Mouse (Mus musculus) midbrain, postnatal 0 days (tissue): ENCODE data around the gene Filip1l. TPM values are rescaled to one million over a fixed set of nuclear protein-coding genes. Genes with fewer than 3 reads are reported as not detected.

Source experiments
- ATAC-seq: fragments of 200-750 bp; cut with Nextera tagmentation; 2 replicates; pipeline ENCODE4 v1.8.0; 2017; ENCODE audit warnings: moderate number of reproducible peaks, mild to moderate bottlenecking, moderate TSS enrichment, moderate library complexity; ENCODE audit not compliant: low FRiP score
- DNase-seq: peaks from one replicate; pipeline ENCODE4 v3.0.0-alpha.2; 2015; ENCODE audit warnings: low spot score
- H3K27ac ChIP-seq: fragments of 300-500 bp; sonication (generic); 2 replicates; pipeline ENCODE4 v1.5.1; 2014; ENCODE audit warnings: low read depth, mild to moderate bottlenecking, low read length, mixed read lengths
- H3K27me3 ChIP-seq: fragments of 300-500 bp; sonication (generic); 2 replicates; pipeline ENCODE4 v1.6.1; 2014; ENCODE audit warnings: low read length, control low read depth, mixed read lengths; ENCODE audit not compliant: insufficient read depth
- H3K36me3 ChIP-seq: fragments of 300-500 bp; sonication (generic); 2 replicates; pipeline ENCODE4 v1.6.1; 2014; ENCODE audit warnings: low read length, control low read depth, mixed read lengths; ENCODE audit not compliant: insufficient read depth
- H3K4me1 ChIP-seq: fragments of 300-500 bp; sonication (generic); 2 replicates; pipeline ENCODE4 v1.6.1; 2014; ENCODE audit warnings: mild to moderate bottlenecking, control low read depth, antibody characterized with exemption, low read length, mixed read lengths; ENCODE audit not compliant: insufficient read depth
- H3K4me2 ChIP-seq: fragments of 300-500 bp; sonication (generic); 2 replicates; pipeline ENCODE4 v1.6.1; 2014; ENCODE audit warnings: low read depth, mild to moderate bottlenecking, low read length, mixed read lengths; ENCODE audit not compliant: poor library complexity, severe bottlenecking
- H3K4me3 ChIP-seq: fragments of 300-500 bp; sonication (generic); 2 replicates; pipeline ENCODE4 v1.5.1; 2014; ENCODE audit warnings: low read depth, mild to moderate bottlenecking, low read length, moderate library complexity
- H3K9ac ChIP-seq: fragments of 300-500 bp; sonication (generic); replicated peaks from 2 replicates; pipeline ENCODE4 v1.6.1; 2014; ENCODE audit warnings: mild to moderate bottlenecking, low read length, moderate library complexity, mixed read lengths; ENCODE audit not compliant: poor library complexity, severe bottlenecking
- H3K9me3 ChIP-seq: fragments of 300-500 bp; sonication (generic); 2 replicates; pipeline ENCODE4 v1.6.1; 2016; ENCODE audit warnings: low read length, control low read depth
- CTCF ChIP-seq: IDR thresholded peaks from 2 replicates; pipeline ENCODE4 v1.5.1; 2016; ENCODE audit warnings: antibody characterized with exemption, mild to moderate bottlenecking
- WGBS: fragments of 180-500 bp; shearing (Covaris S2); extraction: QIAGEN DNeasy Blood & Tissue Kit; methylation state at CpG from one replicate; pipeline ENCODE4 v1.1.7; 2014; 5-methylcytosine and 5-hydroxymethylcytosine counted together
- polyA plus RNA-seq: library from polyadenylated mRNA; unstranded; fragments of >200 nt; fragmentation: Nextera tagmentation; extraction: Ambion mirVana; gene quantifications from 2 replicates; pipeline ENCODE4 v1.2.1, GENCODE M21; 2015
- total RNA-seq: library from RNA; depleted of rRNA; stranded (reverse); fragments of >200 nt; gene quantifications from 2 replicates; pipeline ENCODE4 v1.2.3, GENCODE M21; 2014

The Filip1l gene
- total and polyA plus RNA-seq, 2 experiments from 2014 or later: 1.9 to 2.2 TPM

GRCm38 (mm10) chr16:57437523-57438287 lies 84.8 kb downstream of the Filip1l start:
- H3K4me2 ChIP-seq: no peak overlapping the region
- no peaks in the 10 kb centered on the region for H3K36me3 ChIP-seq
- no peaks in the 10 kb centered on the region for H3K4me1 ChIP-seq
- no peak for TF ChIP-seq CTCF
- ATAC-seq (no peak), DNase-seq (peak; percentile 29)
- no peak overlapping the region for H3K4me3 ChIP-seq
- WGBS: 79% methylated on average over 11 of the region's 11 CpGs
- no peaks in the 10 kb centered on the region for H3K9me3 ChIP-seq
- H3K27ac ChIP-seq: no peak overlapping the region
- H3K9ac ChIP-seq: no peak overlapping the region
- H3K27me3 ChIP-seq: no peaks in the 10 kb centered on the region

DNA sequence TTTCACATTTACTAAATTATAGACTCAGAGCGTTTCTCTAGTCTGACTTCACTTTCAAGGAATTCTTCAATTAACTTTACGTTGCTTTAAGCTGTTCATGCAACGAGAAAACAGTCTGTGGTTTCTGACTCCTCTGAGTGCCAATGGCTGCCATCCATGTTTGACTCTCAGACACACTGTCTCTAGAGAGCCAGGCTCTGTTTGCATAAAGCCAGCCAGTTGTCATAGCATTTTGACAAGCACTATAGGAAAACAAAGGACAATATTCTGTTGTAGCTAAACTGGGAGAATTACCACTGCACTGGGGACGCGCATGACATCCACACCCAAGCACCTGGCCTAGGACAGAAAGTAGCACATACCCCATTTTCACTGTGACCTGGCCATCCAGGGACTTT lies 85.4 kb downstream of the Filip1l start:
- Histone ChIP-seq H3K4me1 (no peaks in the 10 kb centered on the region), H3K4me3 (no peak overlapping the region), H3K4me2 (no peak overlapping the region), H3K36me3 (no peaks in the 10 kb centered on the region), H3K9me3 (no peaks in the 10 kb centered on the region), H3K27ac (no peak overlapping the region), H3K9ac (no peak overlapping the region; the same call in 1 of the 2 replicates), H3K27me3 (no peaks in the 10 kb centered on the region)
- ATAC-seq: 0 out of 2 replicates have a peak, but pooled peaks have one; percentile 40
- DNase-seq: no peak
- TF ChIP-seq CTCF: no peak
- 79% methylated on average over 5 of the region's 5 CpGs for WGBS

DNA sequence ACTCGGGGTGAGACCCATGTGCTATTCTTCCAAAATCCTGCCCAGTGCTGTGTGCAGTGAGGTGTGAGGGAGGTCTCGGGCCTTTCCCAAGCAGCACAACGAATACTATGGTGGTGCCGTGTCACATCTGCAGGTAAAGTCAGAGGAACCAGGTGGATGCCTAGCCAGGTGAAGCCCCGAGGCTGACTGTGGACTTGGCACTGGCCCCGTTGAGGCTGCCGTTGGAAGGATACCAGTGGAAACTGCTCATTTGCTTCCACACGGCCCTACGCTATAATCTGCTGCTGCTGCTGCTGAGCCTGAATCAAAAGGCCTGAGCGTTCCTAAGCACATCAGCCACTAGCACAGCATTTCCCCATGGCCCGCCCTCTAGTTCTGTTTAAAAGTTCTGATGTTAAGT lies 86.3 kb downstream of the Filip1l start:
- Histone ChIP-seq H3K4me2 (no peak overlapping the region), H3K36me3 (no peaks in the 10 kb centered on the region), H3K27me3 (no peaks in the 10 kb centered on the region), H3K9me3 (no peaks in the 10 kb centered on the region), H3K4me3 (no peak overlapping the region), H3K27ac (no peak overlapping the region), H3K4me1 (no peaks in the 10 kb centered on the region), H3K9ac (no peak overlapping the region)
- DNase-seq (no peak), ATAC-seq (no peak)
- WGBS: 75% methylated on average over 11 of the region's 11 CpGs
- no peak for TF ChIP-seq CTCF

- no peaks in the 10 kb centered on the region for H3K4me1 ChIP-seq
- DNase-seq (no peak), ATAC-seq (no peak)
- H3K27me3 ChIP-seq: no peaks in the 10 kb centered on the region
- no peak overlapping the region for H3K4me3 ChIP-seq
- 86% methylated on average over 10 of the region's 10 CpGs for WGBS
- H3K9me3 ChIP-seq: no peaks in the 10 kb centered on the region
- H3K9ac ChIP-seq: no peak overlapping the region
- H3K4me2 ChIP-seq: no peak overlapping the region
- no peak overlapping the region for H3K27ac ChIP-seq
- no peaks in the 10 kb centered on the region for H3K36me3 ChIP-seq
- TF ChIP-seq CTCF: no peak
These were observed 88.0 kb downstream of the Filip1l start for GRCm38 (mm10) chr16:57440706-57441437.

GRCm38 (mm10) chr16:57445096-57446094 lies 92.5 kb downstream of the Filip1l start:
- Histone ChIP-seq H3K9ac (no peak overlapping the region), H3K36me3 (no peaks in the 10 kb centered on the region), H3K4me2 (no peak overlapping the region), H3K4me1 (no peaks in the 10 kb centered on the region), H3K27ac (no peak overlapping the region), H3K9me3 (0 out of 2 replicates have a peak, but pooled peaks cover 2% of the 10 kb centered on the region), H3K27me3 (no peaks in the 10 kb centered on the region), H3K4me3 (no peak overlapping the region)
- DNase-seq: no peak
- no peak for ATAC-seq
- TF ChIP-seq CTCF: no peak
- WGBS: 74% methylated on average over 10 of the region's 10 CpGs
